Mouse (Mus musculus) neural tube, embryonic 11.5 days (tissue): ENCODE measurements around the gene Fam122a. TPM values are rescaled to one million over a fixed set of nuclear protein-coding genes. Genes with fewer than 3 reads are reported as not detected.

Experiments
- ATAC-seq: fragments of 200-750 bp; cut with Nextera tagmentation; 2 replicates; pipeline ENCODE4 v1.8.0; 2017; ENCODE audit warnings: moderate number of reproducible peaks, mild to moderate bottlenecking, moderate TSS enrichment, moderate library complexity; ENCODE audit not compliant: insufficient read depth, low FRiP score, low TSS enrichment
- DNase-seq: peaks from one replicate; pipeline ENCODE4 v3.0.0-alpha.2; 2015; ENCODE audit warnings: low spot score
- H3K27ac ChIP-seq: fragments of 300-500 bp; sonication (generic); 2 replicates; pipeline ENCODE4 v1.5.1; 2014; ENCODE audit warnings: low read depth, mild to moderate bottlenecking, low read length
- H3K27me3 ChIP-seq: fragments of 300-500 bp; sonication (generic); 2 replicates; pipeline ENCODE4 v1.6.1; 2014; ENCODE audit warnings: mild to moderate bottlenecking, low read length, mixed read lengths; ENCODE audit not compliant: control insufficient read depth, insufficient read depth
- H3K36me3 ChIP-seq: fragments of 300-500 bp; sonication (generic); 2 replicates; pipeline ENCODE4 v1.6.1; 2014; ENCODE audit warnings: mild to moderate bottlenecking, low read length, moderate library complexity, mixed read lengths; ENCODE audit not compliant: control insufficient read depth, insufficient read depth
- H3K4me1 ChIP-seq: fragments of 300-500 bp; sonication (generic); 2 replicates; pipeline ENCODE4 v1.6.1; 2014; ENCODE audit warnings: low read length, mixed read lengths; ENCODE audit not compliant: control insufficient read depth, insufficient read depth
- H3K4me2 ChIP-seq: fragments of 300-500 bp; sonication (generic); 2 replicates; pipeline ENCODE4 v1.6.1; 2014; ENCODE audit warnings: low read depth, mild to moderate bottlenecking, moderate library complexity
- H3K4me3 ChIP-seq: fragments of 300-500 bp; sonication (generic); 2 replicates; pipeline ENCODE4 v1.5.1; 2014; ENCODE audit warnings: low read depth, low read length
- H3K9ac ChIP-seq: fragments of 300-500 bp; sonication (generic); 2 replicates; pipeline ENCODE4 v1.6.1; 2014; ENCODE audit warnings: mild to moderate bottlenecking, low read length
- H3K9me3 ChIP-seq: fragments of 300-500 bp; sonication (generic); 2 replicates; pipeline ENCODE4 v1.6.1; 2016; ENCODE audit warnings: low read length; ENCODE audit not compliant: control insufficient read depth
- WGBS: fragments of 180-500 bp; shearing (Covaris S2); extraction: QIAGEN DNeasy Blood & Tissue Kit; methylation state at CpG from one replicate; pipeline ENCODE4 v1.1.7; 2014; 5-methylcytosine and 5-hydroxymethylcytosine counted together
- polyA plus RNA-seq: library from polyadenylated mRNA; unstranded; fragments of >200 nt; fragmentation: Nextera tagmentation; extraction: Ambion mirVana; gene quantifications from 2 replicates; pipeline ENCODE4 v1.2.1, GENCODE M21; 2014

The Fam122a gene
- polyA plus RNA-seq, 1 experiment from 2014 or later = 42.2 TPM

- Histone ChIP-seq H3K9me3 (no peaks in the 10 kb centered on the region), H3K27ac (no peak overlapping the region), H3K4me1 (peaks cover 8% of the 10 kb centered on the region; the same call in 1 of the 2 replicates), H3K36me3 (no peaks in the 10 kb centered on the region), H3K27me3 (no peaks in the 10 kb centered on the region), H3K9ac (no peak overlapping the region), H3K4me3 (no peak overlapping the region), H3K4me2 (no peak overlapping the region)
- no peak for ATAC-seq
- DNase-seq = no peak
- WGBS = 91% methylated on average over 5 of the region's 5 CpGs
Observed at GRCm38 (mm10) chr19:24472512-24472911, 4.6 kb downstream of the Fam122a start.

GRCm38 (mm10) chr19:24471538-24471937, 5.6 kb downstream of the Fam122a start:
- no peaks in the 10 kb centered on the region for H3K36me3 ChIP-seq
- ATAC-seq = no peak
- peaks cover 8% of the 10 kb centered on the region; the same call in 1 of the 2 replicates for H3K4me1 ChIP-seq
- no peak overlapping the region for H3K4me3 ChIP-seq
- no peak for DNase-seq
- WGBS = 87% methylated on average over 6 of the region's 6 CpGs
- H3K27me3 ChIP-seq = no peaks in the 10 kb centered on the region
- H3K4me2 ChIP-seq = no peak overlapping the region
- H3K9ac ChIP-seq = no peak overlapping the region
- H3K9me3 ChIP-seq = no peaks in the 10 kb centered on the region
- no peak overlapping the region for H3K27ac ChIP-seq

GRCm38 (mm10) chr19:24469216-24469615, 7.9 kb downstream of the Fam122a start:
- H3K9me3 ChIP-seq = no peaks in the 10 kb centered on the region
- no peak for ATAC-seq
- 80% methylated on average over 4 of the region's 4 CpGs for WGBS

GRCm38 (mm10) chr19:24468616-24469015, 8.5 kb downstream of the Fam122a start:
- WGBS = 77% methylated on average over 3 of the region's 3 CpGs
- ATAC-seq = no peak

More at GRCm38 (mm10) chr19:24469216-24469615, 7.9 kb downstream of the Fam122a start:
- no peaks in the 10 kb centered on the region for H3K27me3 ChIP-seq
- H3K4me3 ChIP-seq = no peak overlapping the region
- no peak for DNase-seq
- H3K36me3 ChIP-seq = no peaks in the 10 kb centered on the region
- no peak overlapping the region for H3K4me2 ChIP-seq
- no peak overlapping the region for H3K27ac ChIP-seq
- H3K4me1 ChIP-seq = no peaks in the 10 kb centered on the region
- H3K9ac ChIP-seq = no peak overlapping the region

GRCm38 (mm10) chr19:24463011-24463410, 14.1 kb downstream of the Fam122a start:
- H3K27ac ChIP-seq = no peak overlapping the region
- WGBS = 93% methylated on average over 3 of the region's 3 CpGs
- no peak overlapping the region for H3K4me2 ChIP-seq
- DNase-seq (no peak), ATAC-seq (no peak)
- no peak overlapping the region for H3K4me3 ChIP-seq
- no peaks in the 10 kb centered on the region for H3K36me3 ChIP-seq
- H3K9ac ChIP-seq = no peak overlapping the region
- H3K9me3 ChIP-seq = no peaks in the 10 kb centered on the region
- H3K27me3 ChIP-seq = no peaks in the 10 kb centered on the region
- no peaks in the 10 kb centered on the region for H3K4me1 ChIP-seq

More at GRCm38 (mm10) chr19:24468616-24469015, 8.5 kb downstream of the Fam122a start:
- no peak overlapping the region for H3K4me2 ChIP-seq
- no peak overlapping the region for H3K9ac ChIP-seq
- no peaks in the 10 kb centered on the region for H3K36me3 ChIP-seq
- no peak for DNase-seq
- no peak overlapping the region for H3K27ac ChIP-seq
- no peaks in the 10 kb centered on the region for H3K4me1 ChIP-seq
- H3K27me3 ChIP-seq = no peaks in the 10 kb centered on the region
- no peak overlapping the region for H3K4me3 ChIP-seq
- H3K9me3 ChIP-seq = no peaks in the 10 kb centered on the region

GRCm38 (mm10) chr19:24456591-24457231, 20.4 kb downstream of the Fam122a start:
- Histone ChIP-seq H3K27me3 (no peaks in the 10 kb centered on the region), H3K27ac (no peak overlapping the region), H3K4me2 (no peak overlapping the region), H3K9ac (no peak overlapping the region), H3K9me3 (no peaks in the 10 kb centered on the region), H3K4me1 (peaks cover 6% of the 10 kb centered on the region; the same call in 1 of the 2 replicates), H3K36me3 (no peaks in the 10 kb centered on the region), H3K4me3 (no peak overlapping the region)
- DNase-seq (no peak), ATAC-seq (no peak)
- WGBS = 95% methylated on average over 6 of the region's 6 CpGs

GRCm38 (mm10) chr19:24455249-24455960, 21.8 kb downstream of the Fam122a start:
- Histone ChIP-seq H3K4me2 (no peak overlapping the region), H3K9ac (no peak overlapping the region), H3K36me3 (no peaks in the 10 kb centered on the region), H3K4me1 (peaks cover 6% of the 10 kb centered on the region; the same call in 1 of the 2 replicates), H3K27ac (no peak overlapping the region), H3K9me3 (no peaks in the 10 kb centered on the region), H3K27me3 (no peaks in the 10 kb centered on the region), H3K4me3 (no peak overlapping the region)
- WGBS = 82% methylated on average over 6 of the region's 6 CpGs
- no peak for DNase-seq
- no peak for ATAC-seq

GRCm38 (mm10) chr19:24454451-24454850, 22.7 kb downstream of the Fam122a start:
- H3K4me1 ChIP-seq = peaks cover 6% of the 10 kb centered on the region; the same call in 1 of the 2 replicates
- H3K27ac ChIP-seq = no peak overlapping the region
- H3K9ac ChIP-seq = no peak overlapping the region
- H3K4me3 ChIP-seq = no peak overlapping the region
- H3K4me2 ChIP-seq = no peak overlapping the region
- H3K9me3 ChIP-seq = no peaks in the 10 kb centered on the region
- WGBS = 74% methylated on average over 2 of the region's 2 CpGs
- DNase-seq = no peak
- no peaks in the 10 kb centered on the region for H3K27me3 ChIP-seq
- H3K36me3 ChIP-seq = no peaks in the 10 kb centered on the region
- no peak for ATAC-seq
